Mouse (Mus musculus) cerebral cortex, adult 2 months (tissue): ENCODE data around the gene Tead1.

Source experiments
- WGBS: fragments of 180-500 bp; shearing (Covaris S2); methylation state at CpG from one replicate; pipeline ENCODE4 v1.1.7; 2018; 5-methylcytosine and 5-hydroxymethylcytosine counted together

The Tead1 gene

DNA sequence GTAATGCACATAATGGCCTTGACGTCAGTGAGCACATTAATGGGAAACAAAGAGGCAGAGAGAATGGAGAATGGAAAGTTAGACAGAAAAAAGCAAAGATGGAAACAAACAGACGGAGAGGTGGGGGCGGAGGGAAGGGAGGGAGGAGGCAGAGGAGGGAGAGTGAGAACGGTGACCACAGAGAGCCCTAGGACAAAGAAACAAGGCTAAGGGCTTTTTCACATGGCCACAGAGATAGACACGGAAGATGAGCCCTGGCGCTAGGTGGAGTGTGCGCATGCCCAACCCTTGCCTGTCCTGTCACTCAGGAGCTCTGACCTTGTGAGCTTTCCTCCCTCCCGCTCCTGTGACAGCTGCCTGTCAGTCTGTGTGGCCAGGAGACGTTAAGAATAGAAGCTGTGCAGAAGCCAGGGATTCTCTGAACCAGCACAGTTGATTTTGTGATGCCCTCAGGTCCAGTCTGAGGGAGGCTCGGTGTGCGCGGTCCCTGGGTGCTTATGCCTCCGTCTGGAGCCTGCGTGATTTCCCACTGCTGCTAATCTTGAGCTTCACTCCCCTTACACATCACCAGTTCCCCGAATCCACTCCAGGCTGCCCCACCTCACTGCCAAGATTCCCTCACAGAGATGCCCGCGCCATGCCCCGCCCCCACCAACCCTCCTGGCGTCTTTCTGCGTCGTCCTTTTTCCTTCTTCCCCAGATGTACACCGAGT is 239.3 kb downstream of the Tead1 start:
- 35% methylated on average over 22 of the region's 22 CpGs for WGBS

DNA sequence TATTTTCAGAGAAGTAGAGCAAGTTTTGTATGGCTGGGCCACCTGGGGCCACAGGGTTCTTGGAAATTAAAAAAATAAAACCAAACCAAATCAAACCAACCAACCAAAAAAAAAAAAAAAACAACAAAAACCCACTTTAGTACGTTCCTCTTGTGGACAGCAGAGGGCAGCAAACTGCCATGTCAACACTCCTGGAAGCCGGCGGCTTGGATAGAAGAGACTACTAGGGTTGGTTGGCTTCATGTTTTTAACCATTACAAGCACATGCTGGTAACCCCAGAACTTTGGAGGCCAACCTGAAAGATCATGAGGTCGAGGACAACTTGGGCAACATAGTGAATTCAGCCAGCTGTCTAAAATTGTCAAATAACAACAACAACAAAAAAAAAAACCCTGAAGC is 240.7 kb downstream of the Tead1 start:
- WGBS, result under 1% methylated on average over 4 of the region's 4 CpGs

DNA sequence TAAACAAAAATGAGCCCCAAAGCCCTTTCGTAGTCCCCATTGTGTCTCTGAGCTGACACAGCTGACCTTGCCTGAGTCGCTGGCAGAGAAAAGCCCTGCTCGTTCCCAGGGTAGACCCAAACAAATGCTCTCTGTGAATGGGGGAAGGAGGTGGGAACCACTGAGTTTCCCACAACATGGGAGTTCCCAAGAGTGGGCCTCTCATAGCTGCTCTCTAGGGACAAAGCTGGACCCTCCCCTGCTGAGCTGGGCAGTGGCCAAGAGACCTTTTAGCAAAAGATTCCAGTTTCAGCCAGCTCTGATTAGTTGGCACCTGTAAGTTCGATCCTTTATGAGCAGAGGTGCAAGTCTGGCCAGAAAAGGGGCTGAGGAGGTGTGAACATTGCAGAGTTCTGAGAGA is 243.7 kb downstream of the Tead1 start:
- WGBS, result 56% methylated on average over 4 of the region's 4 CpGs

DNA sequence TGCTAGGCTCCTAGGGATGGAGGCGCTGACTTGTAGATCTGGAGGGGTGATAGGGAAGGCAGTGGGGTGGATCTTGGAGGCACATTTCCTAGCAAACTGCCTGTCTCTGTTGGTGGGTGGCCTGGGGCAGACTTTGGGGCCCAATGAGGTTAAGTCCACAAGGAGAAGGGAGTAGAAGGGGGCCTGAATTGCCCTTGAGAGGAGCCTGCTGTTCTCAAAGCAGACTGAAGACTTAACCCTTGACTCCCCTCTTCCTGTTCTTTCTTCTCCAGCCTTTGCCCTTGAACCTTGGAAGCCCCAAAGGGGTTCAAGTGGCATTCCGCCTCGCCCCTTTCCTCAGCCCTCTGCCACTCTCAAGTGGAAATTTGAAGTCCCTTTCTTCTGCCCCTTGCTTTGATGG is 244.6 kb downstream of the Tead1 start:
- WGBS, result 91% methylated on average over 3 of the region's 3 CpGs

DNA sequence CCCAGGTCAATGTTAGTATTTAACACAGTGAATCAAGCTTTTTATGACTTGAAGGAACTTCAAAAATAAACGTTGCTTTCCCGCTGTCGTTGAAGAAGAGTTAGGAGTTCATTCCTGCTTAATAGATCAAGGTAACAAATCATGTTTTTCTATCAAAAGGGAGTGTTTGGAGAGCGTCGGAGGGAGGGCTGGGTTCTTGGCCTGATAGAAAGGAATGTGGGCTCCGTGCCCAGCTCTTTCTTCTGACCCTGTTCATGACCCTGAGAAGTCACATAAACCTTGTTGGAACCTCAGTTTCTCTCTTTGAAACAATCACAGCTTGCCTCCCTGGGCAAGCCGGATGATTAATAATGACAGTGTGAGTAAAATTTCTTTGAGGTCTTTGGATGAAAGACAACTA is 251.6 kb downstream of the Tead1 start:
- WGBS, result 62% methylated on average over 7 of the region's 7 CpGs

DNA sequence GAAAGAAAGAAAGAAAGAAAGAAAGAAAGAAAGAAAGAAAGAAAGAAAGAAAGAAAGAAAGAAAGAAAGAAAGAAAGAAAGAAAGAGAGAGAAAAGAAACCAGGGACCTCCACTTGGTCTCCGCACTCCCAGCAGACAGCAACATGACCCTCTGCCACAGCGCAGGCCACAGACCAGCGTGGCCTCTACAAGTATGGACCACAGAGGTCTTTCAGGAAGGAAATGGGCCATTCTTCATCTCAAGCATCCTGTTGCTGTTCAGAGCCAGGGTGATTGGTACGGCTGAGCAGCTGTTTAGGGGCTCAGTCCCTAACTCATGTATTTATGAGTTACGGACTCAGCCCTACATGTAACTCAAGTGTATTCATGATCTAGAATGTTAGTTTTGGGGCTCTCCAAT is 256.8 kb downstream of the Tead1 start:
- 88% methylated on average over 5 of the region's 5 CpGs for WGBS

DNA sequence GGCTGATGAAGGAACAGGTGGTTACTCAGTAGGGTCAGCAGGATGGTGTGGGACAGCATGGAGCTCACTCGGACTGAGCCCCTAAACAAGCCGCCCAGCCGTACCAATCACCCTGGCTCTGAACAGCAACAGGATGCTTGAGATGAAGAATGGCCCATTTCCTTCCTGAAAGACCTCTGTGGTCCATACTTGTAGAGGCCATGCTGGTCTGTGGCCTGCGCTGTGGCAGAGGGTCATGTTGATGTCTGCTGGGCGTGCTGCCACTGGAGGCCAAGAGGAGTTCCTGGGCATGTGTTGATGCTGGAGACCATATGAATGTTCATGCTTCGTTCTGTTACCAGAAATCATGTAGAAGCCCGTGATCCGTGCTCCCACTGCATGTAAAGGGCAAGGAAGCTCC is 258.0 kb downstream of the Tead1 start:
- 95% methylated on average over 8 of the region's 8 CpGs for WGBS

DNA sequence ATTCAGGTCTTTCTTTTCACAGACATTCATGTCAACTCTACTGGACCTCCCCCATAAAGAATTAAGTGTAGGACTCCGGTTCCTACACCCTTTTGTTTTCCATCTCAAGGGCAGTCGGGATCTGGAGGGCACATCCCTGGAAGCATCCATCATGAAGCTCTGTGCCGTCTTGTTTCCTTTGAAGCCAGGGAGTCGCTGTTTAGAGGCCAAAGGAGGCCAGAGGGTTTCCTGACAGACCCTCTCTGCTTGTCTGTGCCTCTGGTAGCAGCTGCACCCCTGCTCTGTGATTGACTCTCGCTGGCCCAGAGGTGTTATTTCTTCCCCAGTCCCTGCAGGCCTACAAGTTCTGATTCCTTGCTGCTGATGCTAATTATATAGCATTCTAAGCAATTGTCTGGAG is 259.8 kb downstream of the Tead1 start:
- 83% methylated on average over 5 of the region's 5 CpGs for WGBS

DNA sequence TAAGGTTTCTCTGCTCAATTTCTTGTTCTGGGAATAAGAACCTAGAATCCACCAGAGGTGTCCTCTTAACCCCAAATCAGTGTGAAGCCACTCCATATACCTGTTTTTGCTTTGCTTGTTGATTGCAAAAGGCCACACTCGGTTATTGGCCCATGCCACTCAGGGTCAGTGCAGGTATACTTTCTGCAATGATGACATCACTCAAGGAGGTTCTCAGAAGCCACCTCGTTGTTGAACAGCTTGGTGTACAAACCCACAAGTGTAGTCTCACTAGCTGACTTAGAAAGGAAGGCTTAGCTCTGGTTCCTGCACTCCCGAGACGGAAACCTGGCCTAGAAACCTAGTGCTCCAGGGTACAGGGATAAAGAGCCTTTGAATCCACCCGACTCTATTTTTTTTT is 263.4 kb downstream of the Tead1 start:
- WGBS, result 78% methylated on average over 5 of the region's 5 CpGs

DNA sequence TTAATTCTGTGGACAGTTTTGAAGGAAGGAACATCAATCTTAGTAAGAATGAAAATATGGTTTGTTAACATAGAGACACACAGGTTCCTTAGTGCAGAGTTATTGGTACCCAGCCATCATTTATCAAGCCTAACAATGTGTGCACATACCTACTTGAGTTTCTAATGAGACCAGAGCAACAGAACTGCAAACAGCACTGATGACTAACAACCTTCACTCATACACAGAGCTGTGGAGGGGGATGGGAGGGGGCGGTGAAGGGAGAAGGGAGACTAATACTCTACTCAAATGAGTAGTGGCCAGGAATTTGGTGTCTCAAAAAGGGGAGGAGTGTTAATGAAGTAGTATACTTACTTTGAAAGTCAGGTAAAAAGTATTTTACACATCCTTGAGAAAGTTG is 263.9 kb downstream of the Tead1 start:
- WGBS, result 96% methylated on average over 1 of the region's 1 CpGs

DNA sequence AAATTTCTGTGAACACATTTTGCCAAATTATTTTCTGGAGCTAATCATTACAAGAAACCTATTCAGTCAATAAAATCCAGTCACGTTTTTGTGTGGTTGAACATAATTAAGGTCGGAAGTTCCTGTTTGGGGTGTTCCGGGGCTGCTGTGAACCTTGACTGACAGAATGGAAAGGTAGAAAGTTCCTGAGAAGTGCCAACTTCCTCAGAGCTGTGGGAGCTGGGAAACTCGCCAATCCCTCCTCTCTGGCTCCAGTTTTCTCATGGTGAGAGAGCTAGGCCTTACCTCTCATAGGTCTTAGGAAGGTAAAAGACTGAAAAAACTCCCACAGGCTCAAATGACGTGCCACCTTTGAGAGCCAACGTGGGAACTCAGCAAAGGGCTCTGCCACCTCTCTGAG is 267.6 kb downstream of the Tead1 start:
- WGBS, result 57% methylated on average over 6 of the region's 6 CpGs

DNA sequence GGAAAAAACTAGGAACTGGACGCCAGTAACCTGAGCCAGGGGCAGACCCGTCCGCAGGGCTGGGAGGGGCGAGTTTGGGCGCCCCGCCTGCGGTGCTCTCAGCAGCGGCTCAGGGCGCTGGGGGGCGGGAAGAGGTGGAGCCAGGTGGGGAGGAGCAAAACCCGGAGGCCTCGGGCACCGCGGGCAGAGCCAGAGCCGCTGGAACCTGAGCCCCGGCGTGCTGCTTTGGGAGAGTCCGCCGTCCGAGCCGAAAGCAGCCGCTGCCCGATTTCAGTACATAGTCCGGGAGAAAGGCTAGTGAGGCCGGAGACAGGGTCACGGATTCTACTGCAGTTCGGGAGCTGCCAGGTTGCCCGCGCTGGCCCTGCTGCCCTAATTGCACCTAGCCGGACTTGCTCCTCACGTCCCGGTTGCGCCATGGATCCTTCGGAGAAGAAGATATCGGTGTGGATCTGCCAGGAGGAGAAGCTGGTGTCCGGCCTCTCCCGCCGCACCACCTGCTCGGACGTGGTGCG is 274.7 kb downstream of the Tead1 start, which contains the start of gene Rassf10:
Rassf10 (plus strand) TSS at position 186 of the 515 bp plus-strand sequence.
- WGBS, result 2% methylated on average over 41 of the region's 41 CpGs

DNA sequence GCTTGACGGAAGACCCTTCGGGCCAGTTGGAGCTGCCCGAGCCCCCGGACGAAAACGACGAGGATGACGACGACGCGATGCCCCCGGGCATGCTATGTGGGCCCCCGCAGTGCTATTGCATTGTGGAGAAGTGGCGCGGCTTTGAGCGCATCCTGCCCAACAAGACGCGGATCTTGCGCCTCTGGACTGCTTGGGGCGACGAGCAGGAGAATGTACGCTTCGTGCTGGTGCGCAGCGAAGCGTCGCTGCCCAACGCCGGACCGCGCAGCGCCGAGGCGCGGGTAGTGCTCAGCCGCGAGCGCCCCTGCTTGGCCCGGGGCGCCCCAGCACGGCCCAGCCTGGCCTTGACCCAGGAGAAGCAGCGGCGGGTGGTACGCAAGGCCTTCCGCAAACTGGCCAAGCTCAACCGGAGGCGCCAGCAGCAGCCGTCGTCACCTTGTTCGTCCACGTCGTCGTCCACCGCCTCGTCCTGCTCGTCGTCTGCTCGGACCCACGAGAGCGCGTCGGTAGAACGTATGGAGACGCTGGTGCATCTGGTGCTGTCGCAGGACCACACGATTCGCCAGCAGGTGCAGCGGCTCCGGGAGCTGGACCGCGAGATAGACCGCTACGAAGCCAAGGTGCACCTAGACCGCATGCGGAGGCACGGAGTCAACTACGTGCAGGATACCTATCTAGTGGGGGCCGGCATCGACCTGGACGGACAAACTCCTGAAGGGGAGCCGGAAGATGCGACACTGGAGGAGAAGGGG is 275.4 kb downstream of the Tead1 start:
- 1% methylated on average over 82 of the region's 82 CpGs for WGBS

DNA sequence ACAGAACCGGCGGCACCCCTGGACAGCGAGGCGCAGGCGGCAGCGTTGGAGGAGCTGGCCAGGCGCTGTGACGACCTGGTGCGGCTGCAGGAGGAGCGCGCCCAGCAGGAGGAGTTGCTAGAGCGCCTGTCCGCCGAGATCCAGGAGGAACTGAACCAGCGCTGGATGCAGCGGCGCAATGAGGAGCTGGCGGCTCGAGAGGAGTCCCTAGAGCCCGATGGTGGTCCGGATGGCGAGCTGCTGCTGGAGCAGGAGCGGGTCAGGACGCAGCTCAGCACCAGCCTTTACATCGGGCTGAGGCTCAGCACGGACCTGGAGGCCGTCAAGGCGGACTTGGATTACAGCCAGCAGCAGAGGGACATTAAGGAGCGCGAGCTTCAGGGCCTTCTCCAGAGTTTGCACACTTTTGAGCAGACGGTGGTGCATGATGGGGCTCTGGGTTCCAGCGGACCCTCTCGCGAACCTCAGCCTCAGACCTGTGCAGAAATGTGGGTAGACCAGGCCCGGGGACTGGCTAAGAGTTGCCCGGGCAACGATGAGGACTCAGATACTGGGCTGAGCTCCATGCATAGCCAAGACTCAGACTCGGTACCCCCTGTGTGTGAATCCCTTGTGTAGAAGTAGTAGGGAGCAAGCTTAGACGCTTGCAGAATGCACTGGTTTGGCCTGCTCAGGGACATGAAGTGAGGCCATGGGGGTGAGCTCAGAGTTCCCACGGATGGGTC is 276.1 kb downstream of the Tead1 start:
- WGBS, result 10% methylated on average over 40 of the region's 40 CpGs

DNA sequence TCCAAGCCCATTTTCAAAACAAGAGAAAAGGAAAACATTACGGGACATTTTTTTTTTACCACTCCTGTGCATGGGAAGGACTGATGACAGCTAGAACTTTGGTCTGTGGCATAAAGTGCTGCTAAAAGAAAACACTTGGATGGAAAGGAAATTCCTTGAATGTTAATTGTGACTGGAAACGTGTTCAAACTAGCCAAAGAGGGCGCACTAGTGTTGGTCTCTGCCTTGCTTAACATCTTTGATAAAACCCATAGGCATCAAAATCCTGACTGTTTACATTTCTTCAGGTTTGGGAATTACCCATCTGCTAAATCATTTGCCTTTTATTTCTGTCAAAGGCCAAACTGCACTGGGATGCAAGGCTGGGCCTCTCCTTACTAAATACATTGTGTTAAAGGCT is 276.8 kb downstream of the Tead1 start:
- WGBS, result 57% methylated on average over 3 of the region's 3 CpGs
